Mouse (Mus musculus): ENCODE measurements at regions not wholly inside any gene's neighbourhood (a gene's known extent, or its start where the extent isn't known, plus 50 kb on each side); places are given as distances from the start of the nearest gene placed in this dataset.

DNA sequence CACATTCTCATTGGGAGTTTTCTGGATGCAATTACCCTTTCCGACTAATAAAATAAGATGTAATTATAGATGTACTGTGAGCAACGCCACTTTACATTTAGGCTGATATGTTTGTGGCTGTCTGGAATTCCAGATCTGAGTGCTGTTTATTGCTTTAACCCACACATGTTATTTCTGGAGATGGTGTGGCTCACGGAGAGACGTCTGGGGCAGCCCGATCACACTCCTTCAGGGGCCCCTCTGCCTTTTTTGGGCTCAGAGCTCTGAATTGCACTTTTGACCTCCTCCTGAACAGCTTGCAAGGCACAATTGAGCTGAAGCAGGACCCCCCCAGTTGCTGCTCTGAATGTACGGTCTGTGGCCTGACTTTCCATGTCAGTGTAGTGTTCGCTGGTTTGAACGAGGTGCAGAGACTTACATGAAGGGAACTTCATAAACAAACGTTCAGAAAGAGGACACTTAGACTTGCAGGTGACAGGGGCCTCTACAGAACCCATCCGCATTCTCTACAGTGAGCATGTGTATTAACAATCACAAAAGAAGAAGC lies 55.1 kb upstream of the Sfrp2 start:
- no peak overlapping the region for H3K4me3 ChIP-seq (ENCODE audit: insufficient read depth, low read depth, low read length)
- peaks cover 9% of the 10 kb centered on the region for H3K4me1 ChIP-seq (ENCODE audit: control insufficient read depth, insufficient read depth, low read length)
- no peak for TF ChIP-seq CTCF (IDR thresholded peaks at IDR 0.05; ENCODE audit: insufficient read depth, low read depth, low read length)
- no peak overlapping the region for H3K27ac ChIP-seq (ENCODE audit: insufficient read depth, low read depth, low read length)
- 46% methylated on average over 10 of the region's 10 CpGs for WGBS

- TF ChIP-seq CTCF (IDR thresholded peaks at IDR 0.05; ENCODE audit: insufficient read depth, low read depth, low read length) (no peak), POLR2A (IDR thresholded peaks at IDR 0.05; ENCODE audit: insufficient read depth, low read depth, low read length) (no peak)
- H3K4me1 ChIP-seq (ENCODE audit: control insufficient read depth, insufficient read depth, low read length), result peaks cover 9% of the 10 kb centered on the region
- no peak overlapping the region for H3K4me3 ChIP-seq (ENCODE audit: insufficient read depth, low read depth, low read length)
- 81% methylated on average over 2 of the region's 2 CpGs for whole genome bisulfite sequencing
- H3K27ac ChIP-seq (ENCODE audit: insufficient read depth, low read depth, low read length), result no peak overlapping the region
Observed at GRCm38 (mm10) chr3:83712355-83712754, 53.8 kb upstream of the Sfrp2 start.

DNA sequence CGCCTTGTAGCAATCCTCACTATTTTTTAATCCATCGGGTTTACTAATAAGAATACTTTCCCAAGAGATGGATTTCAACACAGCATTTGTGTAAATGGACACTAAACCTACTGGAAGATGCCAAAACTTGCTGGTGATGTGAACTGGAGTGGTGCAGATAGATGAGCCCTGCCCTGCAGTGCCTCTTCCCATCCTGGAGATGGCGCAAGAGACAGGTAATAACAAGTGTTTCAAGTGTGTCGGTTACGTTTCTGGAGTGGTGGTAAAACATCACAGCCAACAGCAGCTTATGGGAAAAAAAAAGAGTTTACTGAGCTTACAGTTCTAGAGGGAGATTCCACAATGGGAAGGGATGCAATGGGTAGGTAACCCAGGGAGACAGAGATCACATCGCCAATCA lies 51.5 kb upstream of the Sfrp2 start:
- TF ChIP-seq POLR2A (IDR thresholded peaks at IDR 0.05; ENCODE audit: insufficient read depth, low read depth, low read length), result no peak
- TF ChIP-seq CTCF (IDR thresholded peaks at IDR 0.05; ENCODE audit: insufficient read depth, low read depth, low read length), result no peak
- Histone ChIP-seq H3K4me1 (ENCODE audit: control insufficient read depth, insufficient read depth, low read length) (peaks cover 9% of the 10 kb centered on the region), H3K4me3 (ENCODE audit: insufficient read depth, low read depth, low read length) (no peak overlapping the region), H3K27ac (ENCODE audit: insufficient read depth, low read depth, low read length) (no peak overlapping the region)
- WGBS, result 69% methylated on average over 6 of the region's 6 CpGs

All from olfactory bulb, adult 2 months (tissue).